In the genomic region with DNA sequence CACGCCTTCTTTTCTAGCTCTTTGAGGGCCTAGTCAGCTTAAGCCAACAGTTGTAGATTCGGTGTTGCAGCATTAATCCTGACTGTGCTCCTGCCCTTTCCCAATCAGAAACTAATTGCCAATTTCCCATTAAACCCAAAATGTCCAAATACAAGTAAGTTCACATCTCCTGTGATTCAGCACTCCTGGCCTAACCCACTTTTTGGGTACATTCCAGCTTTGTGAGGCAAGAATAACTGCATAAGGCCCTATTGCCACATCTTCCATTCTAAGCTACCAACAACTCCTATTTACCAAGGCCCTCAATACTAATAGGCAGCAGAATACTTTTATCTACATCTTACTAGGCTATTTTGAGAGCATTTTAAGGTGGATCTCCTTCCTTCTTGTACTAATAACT, we compare ENCODE assay signal across 28 mouse cellular contexts. TPM values are rescaled to one million over a fixed set of nuclear protein-coding genes. Genes with fewer than 3 reads are reported as not detected.
DNase-seq lines count a peak whose midpoint lies in the region; ATAC-seq and TF ChIP-seq lines count a peak whose summit lies in the region.
"Had no signal": no experiment of that assay in that cellular context is flagged by ENCODE, and none has a peak within 500 bp of the region (broad histone marks: within the 10 kb centered on the region; RNA-seq: fewer than 3 reads in every experiment).

No protein-coding gene starts in this region.

- TF ChIP-seq CTCF in liver, postnatal 0 days (IDR thresholded peaks at IDR 0.05; ENCODE audit: low read depth), result no peak

- peak; percentile 67; the same call in 1 of the 2 replicates for ATAC-seq in liver, postnatal 0 days
- ATAC-seq in liver, embryonic 11.5 days (replicated peaks; ENCODE audit: low FRiP score), result no peak
- peak; percentile 92 for ATAC-seq in megakaryocyte progenitor cell, adult 5-6 weeks (replicated peaks; ENCODE audit: poor library complexity)
- no peak for ATAC-seq in kidney, embryonic 15.5 days (replicated peaks; ENCODE audit: low FRiP score)
- ATAC-seq: forebrain, embryonic 14.5 days; hindbrain, embryonic 16.5 days had no signal

- DNase-seq in adrenal gland, adult 2 months, result peak; percentile 56
- DNase-seq in adrenal gland, adult 18-20 months (ENCODE audit: low spot score in 2 of 2), result no peak
- no peak for DNase-seq in liver, postnatal 0 days
- no peak for DNase-seq in liver, embryonic 11.5 days (ENCODE audit: low spot score)
- peak; percentile 44 for DNase-seq in adrenal gland, postnatal 14 days
- DNase-seq in frontal cortex, adult 2 months (ENCODE audit: extremely low spot score in 1 of 2, low spot score in 1 of 2), result no peak
- DNase-seq: cerebellum, adult 8-10 months; cerebellum, postnatal 25 days; heart, postnatal 14 days; kidney, adult 18-20 months; kidney, postnatal 36 days; midbrain, embryonic 14.5 days; retina, postnatal 1 day; right cerebral cortex, postnatal 25 days; thymus, postnatal 25 days had no signal

- no peak overlapping the region for H3K9ac ChIP-seq in liver, postnatal 0 days (replicated peaks)
- no peak overlapping the region for H3K9ac ChIP-seq in liver, embryonic 11.5 days (ENCODE audit: low read depth, low read length)
- no peak overlapping the region for H3K9ac ChIP-seq in kidney, embryonic 15.5 days
- H3K9ac ChIP-seq: embryonic facial prominence, embryonic 15.5 days; limb, embryonic 13.5 days; liver, embryonic 14.5 days; lung, embryonic 15.5 days; stomach, embryonic 15.5 days had no signal

- H3K4me2 ChIP-seq in liver, postnatal 0 days (ENCODE audit: low read depth, low read length), result no peak overlapping the region
- no peak overlapping the region for H3K4me2 ChIP-seq in liver, embryonic 11.5 days
- no peak overlapping the region for H3K4me2 ChIP-seq in kidney, embryonic 15.5 days
- H3K4me2 ChIP-seq: embryonic facial prominence, embryonic 15.5 days; limb, embryonic 13.5 days; lung, embryonic 15.5 days; stomach, embryonic 15.5 days had no signal

- 84% methylated on average over 2 of the region's 2 CpGs for WGBS in liver, postnatal 0 days (ENCODE audit: insufficient replicate concordance)
- WGBS in liver, embryonic 11.5 days, result 90% methylated on average over 2 of the region's 2 CpGs
- 69% methylated on average over 2 of the region's 2 CpGs for WGBS in kidney, embryonic 15.5 days

- no peaks in the 10 kb centered on the region for H3K4me1 ChIP-seq in liver, postnatal 0 days (ENCODE audit: insufficient read depth)
- H3K4me1 ChIP-seq in liver, embryonic 11.5 days (replicated peaks; ENCODE audit: control insufficient read depth, insufficient read depth, low read length), result no peaks in the 10 kb centered on the region
- no peaks in the 10 kb centered on the region for H3K4me1 ChIP-seq in kidney, embryonic 15.5 days
- H3K4me1 ChIP-seq: embryonic facial prominence, embryonic 10.5 days; embryonic facial prominence, embryonic 15.5 days; hindbrain, embryonic 10.5 days; limb, embryonic 13.5 days; lung, embryonic 15.5 days; stomach, embryonic 15.5 days had no signal

- H3K27ac ChIP-seq in liver, postnatal 0 days (ENCODE audit: low read depth), result no peak overlapping the region
- no peak overlapping the region for H3K27ac ChIP-seq in liver, embryonic 11.5 days (ENCODE audit: low read depth, low read length)
- no peak overlapping the region for H3K27ac ChIP-seq in kidney, embryonic 15.5 days
- H3K27ac ChIP-seq: embryonic facial prominence, embryonic 10.5 days; embryonic facial prominence, embryonic 15.5 days; hindbrain, embryonic 10.5 days; layer of hippocampus, adult 2 months; limb, embryonic 13.5 days; liver, embryonic 14.5 days; lung, embryonic 15.5 days; macrophage; stomach, embryonic 15.5 days had no signal

- H3K4me3 ChIP-seq in liver, postnatal 0 days (ENCODE audit: low read depth, low read length), result no peak overlapping the region
- H3K4me3 ChIP-seq in liver, embryonic 11.5 days (ENCODE audit: low read depth, low read length), result no peak overlapping the region
- H3K4me3 ChIP-seq in kidney, embryonic 15.5 days (replicated peaks), result no peak overlapping the region
- H3K4me3 ChIP-seq: embryonic facial prominence, embryonic 10.5 days; embryonic facial prominence, embryonic 15.5 days; hindbrain, embryonic 10.5 days; layer of hippocampus, adult 2 months; limb, embryonic 13.5 days; lung, embryonic 15.5 days; stomach, embryonic 15.5 days had no signal

- H3K9me3 ChIP-seq in liver, postnatal 0 days (ENCODE audit: low read length), result no peaks in the 10 kb centered on the region
- no peaks in the 10 kb centered on the region for H3K9me3 ChIP-seq in liver, embryonic 11.5 days (ENCODE audit: control insufficient read depth, low read length)
- no peaks in the 10 kb centered on the region for H3K9me3 ChIP-seq in kidney, embryonic 15.5 days (replicated peaks)
- H3K9me3 ChIP-seq: embryonic facial prominence, embryonic 10.5 days; embryonic facial prominence, embryonic 15.5 days; hindbrain, embryonic 10.5 days; limb, embryonic 13.5 days; lung, embryonic 15.5 days; stomach, embryonic 15.5 days had no signal

- 0 out of 2 replicates have a peak, but pooled peaks cover 3% of the 10 kb centered on the region for H3K36me3 ChIP-seq in liver, postnatal 0 days (replicated peaks; ENCODE audit: insufficient read depth, low read length)
- no peaks in the 10 kb centered on the region for H3K36me3 ChIP-seq in liver, embryonic 11.5 days (ENCODE audit: control insufficient read depth, insufficient read depth, low read length)
- H3K36me3 ChIP-seq in kidney, embryonic 15.5 days, result peaks cover 17% of the 10 kb centered on the region
- H3K36me3 ChIP-seq: embryonic facial prominence, embryonic 15.5 days; lung, embryonic 15.5 days; stomach, embryonic 15.5 days had no signal

- H3K27me3 ChIP-seq in liver, postnatal 0 days (ENCODE audit: insufficient read depth, low read length), result no peaks in the 10 kb centered on the region
- H3K27me3 ChIP-seq in liver, embryonic 11.5 days (replicated peaks; ENCODE audit: control insufficient read depth, insufficient read depth, low read length), result no peaks in the 10 kb centered on the region
- H3K27me3 ChIP-seq in kidney, embryonic 15.5 days, result 0 out of 2 replicates have a peak, but pooled peaks cover 2% of the 10 kb centered on the region
- H3K27me3 ChIP-seq: embryonic facial prominence, embryonic 15.5 days; limb, embryonic 13.5 days; lung, embryonic 15.5 days; stomach, embryonic 15.5 days had no signal

- TF ChIP-seq EP300 in liver, postnatal 0 days (IDR thresholded peaks at IDR 0.05; ENCODE audit: low read depth), result no peak

RNA-seq across cellular contexts. Expression of gene Tmem185a, which starts 11.5 kb away (rescaled TPM):
- 10 to 100 TPM; 53.0 to 58.1 TPM for total RNA-seq in adrenal gland, adult 2 months (2021)
- polyA plus RNA-seq in adrenal gland, adult 2 months (2012; rRNA removed), result 24.1 and 28.5 TPM in 2 replicates
- 10 to 100 TPM; 44.6 to 75.5 TPM for total RNA-seq in adrenal gland, adult 18-20 months (2021)
- 11.7 and 12.0 TPM in 2 replicates for polyA plus RNA-seq in liver, postnatal 0 days (2015; fragmentation: Nextera tagmentation; extraction: Ambion mirVana)
- polyA plus RNA-seq in liver, embryonic 11.5 days (2014; fragmentation: Nextera tagmentation; extraction: Ambion mirVana), result 24.0 and 29.3 TPM in 2 replicates
- total RNA-seq in adrenal gland, postnatal 14 days (2021), result 42.8 and 48.2 TPM in 2 replicates
- total RNA-seq in megakaryocyte progenitor cell, adult 5-6 weeks (2015), result 35.5 and 43.8 TPM in 2 replicates
- 15.1 and 15.9 TPM in 2 replicates for total RNA-seq in megakaryocyte progenitor cell, adult 5-6 weeks (2017)
- 43.7 and 50.5 TPM in 2 replicates for polyA plus RNA-seq in frontal cortex, adult 2 months (2012; rRNA removed)
- 43.1 and 44.1 TPM in 2 replicates for polyA plus RNA-seq in kidney, embryonic 15.5 days (2015; fragmentation: Nextera tagmentation; extraction: Ambion mirVana)

Comparison
In these comparisons a context has a peak if more than half of its experiments do, and no peak if none do; other contexts are left out.
1. DNase-seq: peak in adrenal gland, adult 2 months (single experiment) and adrenal gland, postnatal 14 days (single experiment); none in adrenal gland, adult 18-20 months (0 of 2), liver, postnatal 0 days (single experiment), liver, embryonic 11.5 days (single experiment) and frontal cortex, adult 2 months (0 of 2).
2. ATAC-seq: peak in liver, postnatal 0 days (single experiment) and megakaryocyte progenitor cell, adult 5-6 weeks (single experiment); none in liver, embryonic 11.5 days (single experiment) and kidney, embryonic 15.5 days (single experiment).